Mouse (Mus musculus) central nervous system, embryonic 11.5 days (tissue): Measurements from ENCODE around the gene Olfr403. TPM values are rescaled to one million over a fixed set of nuclear protein-coding genes. Genes with fewer than 3 reads are reported as not detected.

Source experiments
- polyA plus RNA-seq: library from polyadenylated mRNA; depleted of rRNA; stranded (reverse); fragments of >200 nt; gene quantifications from 2 replicates; pipeline ENCODE4 v1.2.3, GENCODE M21; 2012; rRNA removed

Olfr403 gene
- polyA plus RNA-seq: not detected in 2 replicates

DNA sequence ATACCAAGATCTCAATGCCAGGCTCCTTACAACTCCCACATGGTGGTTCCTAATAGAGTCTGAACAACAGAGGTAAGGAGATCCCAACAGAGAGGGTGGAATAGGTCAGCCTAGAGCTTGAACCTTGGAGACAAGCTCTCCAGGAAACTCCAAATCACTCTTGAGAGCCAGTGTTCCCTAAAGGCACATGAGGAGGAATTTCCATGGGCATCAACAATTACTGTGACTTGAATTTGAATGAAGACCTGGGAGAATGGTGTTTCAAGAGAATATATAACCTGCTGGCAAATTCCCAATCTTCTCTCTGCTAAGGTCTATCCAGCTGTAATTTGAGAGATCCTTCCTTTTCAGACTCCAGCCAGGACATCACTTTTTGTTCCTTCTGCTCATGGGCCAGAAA, at the start of gene Olfr403:
Olfr403 (plus strand) TSS at position 301 of the 400 bp plus-strand sequence.

DNA sequence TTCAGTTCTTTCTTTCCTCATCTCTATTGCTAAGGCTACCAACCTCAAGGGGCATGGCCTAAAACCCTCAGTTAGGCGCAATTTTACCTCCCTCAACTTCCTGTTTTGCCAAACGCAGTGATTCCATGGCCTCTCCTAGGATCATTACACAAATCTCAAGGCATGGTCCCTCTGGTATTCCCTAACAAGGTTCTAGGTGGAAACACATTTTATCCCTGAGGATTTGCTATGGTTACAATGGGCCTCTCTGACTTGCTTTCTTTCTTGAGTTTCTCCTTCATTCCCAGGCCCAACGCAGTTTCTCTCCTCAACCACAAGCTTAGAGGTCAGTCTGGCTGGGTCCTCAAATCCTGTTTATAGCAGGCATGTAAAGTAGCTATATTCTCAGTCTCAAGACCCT, 32.8 kb upstream of the Olfr403 start, which contains the start of gene Olfr402:
Olfr402 (plus strand) TSS at position 301 of the 400 bp plus-strand sequence.

DNA sequence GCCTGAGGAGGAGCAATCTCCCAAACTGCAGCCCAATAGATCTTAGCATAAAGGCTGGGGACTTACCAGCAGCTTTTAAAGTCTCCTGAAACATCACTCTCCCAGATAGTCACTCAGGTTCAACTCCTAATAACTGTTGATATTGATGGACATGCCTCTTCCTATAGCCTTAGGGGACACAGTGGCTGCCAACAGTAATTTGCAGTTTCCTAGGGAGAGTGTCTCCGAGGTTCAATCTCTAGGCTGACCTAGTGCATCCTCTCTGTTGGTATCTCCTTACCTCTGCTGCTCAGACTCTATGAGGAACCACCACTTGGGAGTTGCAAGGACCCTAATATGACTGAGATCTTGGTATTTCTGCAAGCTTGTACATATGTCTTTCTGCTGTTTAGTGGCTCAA, 25.2 kb downstream of the Olfr403 start, which contains the start of gene Olfr43:
Olfr43 (minus strand) TSS at position 101 of the 400 bp plus-strand sequence.

Other genes starting within 250 kb of the Olfr403 start
- gene Olfr23, start 249.6 kb upstream of the Olfr403 start, polyA plus RNA-seq: not detected in 2 replicates
- gene Olfr397, start 225.4 kb upstream of the Olfr403 start, polyA plus RNA-seq: not detected in 2 replicates
- gene Olfr398, start 195.8 kb upstream of the Olfr403 start, polyA plus RNA-seq: not detected in 2 replicates
- not detected in 2 replicates for gene Olfr139, start 129.7 kb upstream of the Olfr403 start, polyA plus RNA-seq
- not detected in 2 replicates for gene Olfr399, start 129.6 kb upstream of the Olfr403 start, polyA plus RNA-seq
- gene Zfp616, start 116.3 kb upstream of the Olfr403 start, polyA plus RNA-seq: not detected in 2 replicates
- gene Olfr401, start 72.5 kb upstream of the Olfr403 start, polyA plus RNA-seq: not detected in 2 replicates
- not detected in 2 replicates for gene Olfr402, start 32.7 kb upstream of the Olfr403 start, polyA plus RNA-seq
- gene Olfr43, start 25.1 kb downstream of the Olfr403 start, polyA plus RNA-seq: not detected in 2 replicates
- not detected in 2 replicates for gene Olfr406, start 73.6 kb downstream of the Olfr403 start, polyA plus RNA-seq
- not detected in 2 replicates for gene Olfr59, start 97.5 kb downstream of the Olfr403 start, polyA plus RNA-seq
- gene Olfr410, start 151.8 kb downstream of the Olfr403 start, polyA plus RNA-seq: not detected in 2 replicates
- gene Olfr411, start 166.4 kb downstream of the Olfr403 start, polyA plus RNA-seq: not detected in 2 replicates
- not detected in 2 replicates for gene Olfr412, start 175.8 kb downstream of the Olfr403 start, polyA plus RNA-seq